Mouse (Mus musculus): ENCODE data around the gene Brms1l. TPM values are rescaled to one million over a fixed set of nuclear protein-coding genes. Genes with fewer than 3 reads are reported as not detected.

The Brms1l gene
- polyA plus RNA-seq (2012), result 50.3 and 81.0 TPM in 2 replicates

DNA sequence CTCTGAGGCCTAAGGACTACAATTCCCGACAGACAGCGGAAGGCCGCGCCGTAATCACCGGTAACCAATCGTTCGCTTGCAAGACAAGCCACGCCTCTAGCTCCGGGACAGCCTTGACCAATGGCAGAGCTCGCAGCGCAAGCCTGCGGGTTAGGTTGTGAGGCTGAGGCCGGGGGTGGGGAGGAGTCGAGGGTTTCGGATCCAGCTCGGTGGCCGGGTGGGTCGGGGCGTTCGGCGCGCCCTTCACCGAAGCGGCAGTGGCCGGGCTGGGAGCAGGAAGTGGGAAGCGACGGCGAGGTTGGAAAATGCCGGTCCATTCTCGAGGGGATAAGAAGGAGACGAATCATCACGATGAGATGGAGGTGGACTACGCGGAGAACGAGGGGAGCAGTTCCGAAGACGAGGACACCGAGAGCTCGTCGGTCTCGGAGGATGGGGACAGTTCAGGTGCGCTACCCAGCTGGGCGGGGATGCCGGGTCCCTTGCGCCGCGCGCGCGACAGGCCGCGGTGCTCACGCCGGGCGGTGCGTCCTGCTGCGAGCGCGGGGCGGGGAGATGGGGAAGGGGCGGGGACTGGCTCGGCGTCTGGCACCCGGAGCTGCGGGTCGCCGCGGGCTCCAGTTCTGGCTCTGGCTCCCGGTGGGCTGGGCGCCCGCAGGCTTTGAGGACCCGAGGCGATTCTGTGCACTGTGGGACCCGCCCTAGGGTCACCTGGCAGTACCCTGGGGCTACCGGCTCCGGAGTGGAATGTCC is at the start of gene Brms1l:
Brms1l (plus strand) TSS at position 126 of the 753 bp plus-strand sequence.

DNA sequence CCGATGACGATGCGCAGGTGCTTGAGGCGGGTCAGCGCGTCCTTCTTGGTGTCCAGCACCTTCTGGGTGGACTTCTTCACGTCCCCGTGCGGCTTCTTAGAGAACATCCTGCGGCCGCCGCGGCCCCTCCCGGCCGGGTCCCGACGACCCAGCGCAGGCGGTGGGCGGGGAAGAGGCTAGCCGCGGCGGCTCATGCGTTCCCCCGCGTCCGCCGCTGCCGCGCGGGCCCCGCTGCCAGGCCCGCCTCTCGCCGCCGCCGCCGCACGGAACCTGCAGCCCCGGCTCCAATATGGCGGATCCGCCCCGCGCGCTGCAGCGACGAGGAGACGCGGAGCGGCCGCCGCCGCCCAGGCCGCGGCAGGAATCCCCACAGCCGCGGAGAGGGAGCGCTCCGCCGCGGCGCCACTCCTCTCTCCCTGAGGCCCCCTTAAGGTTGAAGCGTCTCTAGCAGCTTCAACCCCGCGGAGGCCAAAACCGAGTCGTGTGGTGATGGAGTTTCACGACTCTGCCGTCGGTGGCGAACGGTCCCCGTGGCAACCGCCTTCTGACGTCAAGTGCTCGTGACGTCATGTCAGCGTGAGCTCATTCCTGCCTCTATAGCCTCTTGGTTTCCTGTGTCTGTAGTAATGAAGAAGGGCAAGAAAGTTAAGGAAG is 15.3 kb upstream of the Brms1l start, which contains the start of gene Ralgapa1:
Ralgapa1 (minus strand) TSS at position 507 of the 654 bp plus-strand sequence.

Other genes with a start within 250 kb of the Brms1l start
- 0.02 and 0.05 TPM in 2 replicates for gene Insm2, start 236.9 kb upstream of the Brms1l start, polyA plus RNA-seq (2012)
- gene Ralgapa1, start 15.2 kb upstream of the Brms1l start, polyA plus RNA-seq (2012), result 7.0 and 8.5 TPM in 2 replicates

Data from megakaryocyte-erythroid progenitor cell, adult 5 weeks (primary cell).